Mouse (Mus musculus) brown adipose tissue, adult 24 weeks (tissue): ENCODE data around the gene Gm17662. TPM values are rescaled to one million over a fixed set of nuclear protein-coding genes. Genes with fewer than 3 reads are reported as not detected.

Experiments
- polyA plus RNA-seq: library from polyadenylated mRNA; stranded (reverse); fragments of >200 nt; gene quantifications from 2 replicates; pipeline ENCODE4 v1.2.4, GENCODE M21; 2012; ENCODE audit not compliant: missing spikeins, insufficient read depth, insufficient read length

The Gm17662 gene
- polyA plus RNA-seq, 1 experiment: not detected

Other genes starting within 250 kb of the Gm17662 start
- not detected in 2 replicates for gene C8b, start 91.0 kb upstream of the Gm17662 start, polyA plus RNA-seq
- gene C8a, start 19.1 kb downstream of the Gm17662 start, polyA plus RNA-seq: not detected in 2 replicates
- gene Fyb2, start 56.1 kb downstream of the Gm17662 start, polyA plus RNA-seq: not detected in 2 replicates